Mouse (Mus musculus): ENCODE data around the gene Gm10037. TPM values are rescaled to one million over a fixed set of nuclear protein-coding genes. Genes with fewer than 3 reads are reported as not detected.

The Gm10037 gene
- polyA plus RNA-seq, 1 experiment, result not detected

DNA sequence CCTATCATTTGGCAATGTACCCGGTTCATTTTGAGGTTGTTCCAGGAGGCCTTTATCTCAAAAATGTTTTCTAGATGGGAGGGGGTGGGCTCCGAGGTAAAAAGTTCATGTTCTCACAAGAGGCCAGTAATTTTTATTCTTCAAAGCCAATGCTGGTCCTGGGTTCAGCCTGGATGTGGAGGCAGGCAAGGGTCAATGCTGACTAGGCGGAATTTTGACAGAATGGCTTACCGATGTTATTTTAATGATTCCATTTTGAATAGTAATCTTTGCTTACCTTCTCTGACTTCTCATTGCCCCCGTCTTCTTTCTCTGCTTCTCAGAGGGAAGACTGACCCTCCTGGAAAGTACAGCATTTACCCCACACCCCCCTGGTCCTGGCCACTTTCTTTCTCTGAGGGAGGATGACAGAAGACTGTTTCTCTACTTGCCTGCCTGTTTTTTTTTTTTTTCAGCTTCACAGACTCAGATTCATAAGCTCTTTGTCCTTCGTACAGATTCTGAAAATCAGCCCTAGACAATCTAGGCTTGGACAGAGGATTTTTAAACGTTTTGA is 45.9 kb downstream of the Gm10037 start:
- no peaks in the 10 kb centered on the region for H3K27me3 ChIP-seq (ENCODE audit: control insufficient read depth, insufficient read depth, insufficient read length)
- no peak overlapping the region for H3K4me3 ChIP-seq
- no peak overlapping the region for H3ac ChIP-seq (ENCODE audit: control insufficient read depth, insufficient read length)
- no peaks in the 10 kb centered on the region for H3K79me2 ChIP-seq (ENCODE audit: control insufficient read depth, insufficient read depth)
- TF ChIP-seq CEBPB (IDR thresholded peaks at IDR 0.05; ENCODE audit: insufficient read depth, poor library complexity, severe bottlenecking), result no peak
- TF ChIP-seq MYOD1 (IDR thresholded peaks at IDR 0.05; ENCODE audit: control insufficient read depth in 1 of 3, insufficient read length in 2 of 3, low read depth in 2 of 3), result no peak
- TF ChIP-seq REST (IDR thresholded peaks at IDR 0.05; ENCODE audit: insufficient read depth, insufficient read length), result no peak
- no peak for TF ChIP-seq TCF12 (IDR thresholded peaks at IDR 0.05; ENCODE audit: insufficient read depth, poor library complexity, severe bottlenecking)
- no peak for TF ChIP-seq POLR2A (IDR thresholded peaks at IDR 0.05; ENCODE audit: insufficient read length, low read depth)
- no peak for TF ChIP-seq POLR2AphosphoS2 (IDR thresholded peaks at IDR 0.05; ENCODE audit: insufficient read length, low read depth)
- TF ChIP-seq USF1 (IDR thresholded peaks at IDR 0.05; ENCODE audit: low read depth), result no peak
- TF ChIP-seq E2F4 (IDR thresholded peaks at IDR 0.05; ENCODE audit: insufficient read depth), result no peak
- no peak for TF ChIP-seq SRF (IDR thresholded peaks at IDR 0.05; ENCODE audit: control insufficient read depth, insufficient read length, low read depth)
- H3K4me2 ChIP-seq (ENCODE audit: low read depth), result no peak overlapping the region
- H3K36me3 ChIP-seq (ENCODE audit: control insufficient read depth, insufficient read depth), result no peaks in the 10 kb centered on the region

DNA sequence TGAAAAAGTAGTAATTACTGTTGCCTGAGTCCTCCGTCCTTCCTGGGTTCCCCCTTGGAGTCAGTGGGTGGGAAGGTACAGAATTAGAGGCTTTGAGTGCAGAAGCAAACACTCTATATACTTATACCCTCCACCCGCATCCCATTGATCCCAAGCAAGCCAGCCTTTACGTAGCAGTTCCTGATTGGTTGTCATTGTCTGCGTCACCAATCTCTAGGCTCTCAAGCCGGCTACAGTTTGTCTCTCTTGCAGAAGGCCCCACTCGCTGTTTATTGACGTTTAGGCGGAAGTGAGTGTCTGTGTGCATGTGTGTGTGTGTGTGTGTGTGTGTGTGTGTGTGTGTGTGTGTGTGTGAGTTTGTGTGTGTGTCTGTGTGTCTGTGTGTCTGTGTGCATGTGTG is 53.1 kb downstream of the Gm10037 start:
- no peak for TF ChIP-seq MAX (IDR thresholded peaks at IDR 0.05; ENCODE audit: low read depth)
- no peak for TF ChIP-seq POLR2A (IDR thresholded peaks at IDR 0.05; ENCODE audit: insufficient read length, low read depth)
- TF ChIP-seq TCF3 (IDR thresholded peaks at IDR 0.05; ENCODE audit: insufficient read length, low read depth), result no peak
- TF ChIP-seq USF1 (IDR thresholded peaks at IDR 0.05; ENCODE audit: low read depth), result no peak
- TF ChIP-seq MYOD1 (IDR thresholded peaks at IDR 0.05; ENCODE audit: control insufficient read depth in 1 of 3, insufficient read length in 2 of 3, low read depth in 2 of 3), result no peak
- TF ChIP-seq CEBPB (IDR thresholded peaks at IDR 0.05; ENCODE audit: insufficient read depth, poor library complexity, severe bottlenecking), result no peak
- no peak for TF ChIP-seq E2F4 (IDR thresholded peaks at IDR 0.05; ENCODE audit: insufficient read depth)
- no peak for TF ChIP-seq TCF12 (IDR thresholded peaks at IDR 0.05; ENCODE audit: insufficient read depth, poor library complexity, severe bottlenecking)
- TF ChIP-seq MYOG (IDR thresholded peaks at IDR 0.05; ENCODE audit: control insufficient read depth in 1 of 3, insufficient read depth in 1 of 3, insufficient read length in 2 of 3, low read depth in 2 of 3), result no peak
- no peak for TF ChIP-seq SRF (IDR thresholded peaks at IDR 0.05; ENCODE audit: control insufficient read depth, insufficient read length, low read depth)
- no peak for TF ChIP-seq REST (IDR thresholded peaks at IDR 0.05; ENCODE audit: insufficient read depth, insufficient read length)
- TF ChIP-seq POLR2AphosphoS2 (IDR thresholded peaks at IDR 0.05; ENCODE audit: insufficient read length, low read depth), result no peak
- Histone ChIP-seq H3K79me2 (ENCODE audit: control insufficient read depth, insufficient read depth) (no peaks in the 10 kb centered on the region), H3K27me3 (ENCODE audit: control insufficient read depth, insufficient read depth, insufficient read length) (no peaks in the 10 kb centered on the region), H3K4me3 (no peak overlapping the region), H3K36me3 (ENCODE audit: control insufficient read depth, insufficient read depth) (no peaks in the 10 kb centered on the region), H3K4me2 (ENCODE audit: low read depth) (no peak overlapping the region), H3ac (ENCODE audit: control insufficient read depth, insufficient read length) (no peak overlapping the region)

Other genes starting within 250 kb of the Gm10037 start
- 0.86 TPM for gene Zfp729b, start 221.4 kb upstream of the Gm10037 start, polyA plus RNA-seq (2012; fragmentation: generic; extraction: Trizol)
- 0.30 TPM for gene Gm49345, start 193.3 kb upstream of the Gm10037 start, polyA plus RNA-seq (2012; fragmentation: generic; extraction: Trizol)
- 0.88 TPM for gene Zfp729a, start 193.3 kb upstream of the Gm10037 start, polyA plus RNA-seq (2012; fragmentation: generic; extraction: Trizol)
- 0.52 TPM for gene Zfp738, start 144.0 kb upstream of the Gm10037 start, polyA plus RNA-seq (2012; fragmentation: generic; extraction: Trizol)
- 1.3 TPM for gene Zfp65, start 101.9 kb upstream of the Gm10037 start, polyA plus RNA-seq (2012; fragmentation: generic; extraction: Trizol)
- gene Zfp85, start 75.9 kb upstream of the Gm10037 start, polyA plus RNA-seq (2012; fragmentation: generic; extraction: Trizol), result 0.66 TPM
- 0.08 TPM for gene Zfp493, start 51.4 kb upstream of the Gm10037 start, polyA plus RNA-seq (2012; fragmentation: generic; extraction: Trizol)
- 0.17 TPM for gene Zfp273, start 17.4 kb upstream of the Gm10037 start, polyA plus RNA-seq (2012; fragmentation: generic; extraction: Trizol)
- not detected for gene BC048507, start 32.2 kb downstream of the Gm10037 start, polyA plus RNA-seq (2012; fragmentation: generic; extraction: Trizol)